Mouse (Mus musculus): ENCODE measurements around the gene Fut1. TPM values are rescaled to one million over a fixed set of nuclear protein-coding genes. Genes with fewer than 3 reads are reported as not detected.
A peak's percentile ranks its signal among the peaks of the same experiment; 100 is the strongest.

The Fut1 gene
- polyA plus RNA-seq, 1 experiment = 0.15 TPM

DNA sequence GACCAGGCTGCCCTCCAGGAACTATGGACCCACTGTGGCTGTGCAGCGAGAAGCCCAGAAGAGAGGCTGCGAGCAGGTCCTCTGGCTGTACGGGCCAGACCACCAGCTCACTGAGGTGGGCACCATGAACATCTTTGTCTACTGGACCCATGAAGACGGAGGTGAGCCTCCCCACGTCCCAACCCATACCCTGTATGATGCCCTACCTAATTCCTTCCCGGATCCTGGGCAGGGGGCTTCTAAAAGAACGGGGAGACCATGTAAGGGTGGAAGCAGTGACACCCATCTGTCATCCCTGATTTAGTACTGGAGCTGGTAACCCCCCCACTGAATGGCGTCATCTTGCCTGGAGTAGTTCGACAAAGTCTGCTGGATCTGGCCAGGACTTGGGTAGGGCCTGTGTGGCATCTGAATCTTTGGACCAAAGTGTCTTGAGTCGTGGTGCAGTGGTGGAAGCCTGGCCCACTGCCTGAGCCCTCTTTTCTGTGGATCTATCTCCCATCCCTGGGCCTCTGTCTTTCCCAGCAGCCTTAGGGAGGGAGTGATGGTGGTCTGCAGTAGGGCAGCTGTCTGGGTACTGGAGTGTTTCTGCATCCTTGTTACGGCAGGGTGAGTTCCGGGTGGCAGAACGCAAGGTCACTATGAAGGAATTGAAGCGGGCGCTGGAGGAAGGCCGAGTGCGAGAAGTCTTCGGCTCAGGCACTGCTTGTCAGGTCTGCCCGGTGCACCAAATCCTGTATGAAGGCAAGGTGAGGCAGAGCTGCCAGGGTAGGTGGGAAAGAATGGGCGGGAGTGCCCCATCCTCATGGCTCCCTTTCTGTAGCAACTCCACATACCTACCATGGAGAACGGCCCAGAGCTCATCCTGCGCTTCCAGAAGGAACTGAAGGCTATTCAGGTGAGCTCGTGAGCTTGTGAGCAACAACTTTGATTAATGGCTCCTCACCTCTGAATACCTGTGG lies 29.2 kb upstream of the Fut1 start:
- no peak overlapping the region for H3K4me3 ChIP-seq (ENCODE audit: insufficient read depth, low read length)
- TF ChIP-seq CTCF (IDR thresholded peaks at IDR 0.05; ENCODE audit: extremely low read depth, insufficient read depth, low read length) (no peak), POLR2A (IDR thresholded peaks at IDR 0.05; ENCODE audit: extremely low read depth, insufficient read depth, low read length) (no peak)
- no peak overlapping the region for H3K27ac ChIP-seq (ENCODE audit: insufficient read depth, low read length)
- no peaks in the 10 kb centered on the region for H3K4me1 ChIP-seq (ENCODE audit: control insufficient read depth, insufficient read depth, low read length)

- H3K27ac ChIP-seq (ENCODE audit: insufficient read depth, low read length) = no peak overlapping the region
- peak; percentile 87 for TF ChIP-seq CTCF (IDR thresholded peaks at IDR 0.05; ENCODE audit: extremely low read depth, insufficient read depth, low read length)
- TF ChIP-seq POLR2A (IDR thresholded peaks at IDR 0.05; ENCODE audit: extremely low read depth, insufficient read depth, low read length) = peak; percentile 76; the same call in 1 of the 2 replicates
- no peaks in the 10 kb centered on the region for H3K4me1 ChIP-seq (ENCODE audit: control insufficient read depth, insufficient read depth, low read length)
These were observed 27.9 kb upstream of the Fut1 start for GRCm38 (mm10) chr7:45589173-45589572.

GRCm38 (mm10) chr7:45589898-45590297 lies 27.2 kb upstream of the Fut1 start:
- TF ChIP-seq CTCF (IDR thresholded peaks at IDR 0.05; ENCODE audit: extremely low read depth, insufficient read depth, low read length) (no peak), POLR2A (IDR thresholded peaks at IDR 0.05; ENCODE audit: extremely low read depth, insufficient read depth, low read length) (no peak)
- no peak overlapping the region for H3K4me3 ChIP-seq (ENCODE audit: insufficient read depth, low read length)
- no peak overlapping the region for H3K27ac ChIP-seq (ENCODE audit: insufficient read depth, low read length)
- no peaks in the 10 kb centered on the region for H3K4me1 ChIP-seq (ENCODE audit: control insufficient read depth, insufficient read depth, low read length)

More at GRCm38 (mm10) chr7:45589173-45589572, 27.9 kb upstream of the Fut1 start:
- peak overlapping the region; percentile 28; the same call in 1 of the 2 replicates for H3K4me3 ChIP-seq (ENCODE audit: insufficient read depth, low read length)

GRCm38 (mm10) chr7:45590874-45591273 lies 26.2 kb upstream of the Fut1 start:
- Histone ChIP-seq H3K27ac (ENCODE audit: insufficient read depth, low read length) (no peak overlapping the region), H3K4me3 (ENCODE audit: insufficient read depth, low read length) (no peak overlapping the region)
- TF ChIP-seq CTCF (IDR thresholded peaks at IDR 0.05; ENCODE audit: extremely low read depth, insufficient read depth, low read length) = no peak
- no peak for TF ChIP-seq POLR2A (IDR thresholded peaks at IDR 0.05; ENCODE audit: extremely low read depth, insufficient read depth, low read length)

GRCm38 (mm10) chr7:45591880-45592279 lies 25.2 kb upstream of the Fut1 start:
- Histone ChIP-seq H3K27ac (ENCODE audit: insufficient read depth, low read length) (no peak overlapping the region), H3K4me1 (ENCODE audit: control insufficient read depth, insufficient read depth, low read length) (no peaks in the 10 kb centered on the region), H3K4me3 (ENCODE audit: insufficient read depth, low read length) (no peak overlapping the region)
- TF ChIP-seq POLR2A (IDR thresholded peaks at IDR 0.05; ENCODE audit: extremely low read depth, insufficient read depth, low read length) (no peak), CTCF (IDR thresholded peaks at IDR 0.05; ENCODE audit: extremely low read depth, insufficient read depth, low read length) (no peak)

More at GRCm38 (mm10) chr7:45590874-45591273, 26.2 kb upstream of the Fut1 start:
- H3K4me1 ChIP-seq (ENCODE audit: control insufficient read depth, insufficient read depth, low read length) = no peaks in the 10 kb centered on the region

DNA sequence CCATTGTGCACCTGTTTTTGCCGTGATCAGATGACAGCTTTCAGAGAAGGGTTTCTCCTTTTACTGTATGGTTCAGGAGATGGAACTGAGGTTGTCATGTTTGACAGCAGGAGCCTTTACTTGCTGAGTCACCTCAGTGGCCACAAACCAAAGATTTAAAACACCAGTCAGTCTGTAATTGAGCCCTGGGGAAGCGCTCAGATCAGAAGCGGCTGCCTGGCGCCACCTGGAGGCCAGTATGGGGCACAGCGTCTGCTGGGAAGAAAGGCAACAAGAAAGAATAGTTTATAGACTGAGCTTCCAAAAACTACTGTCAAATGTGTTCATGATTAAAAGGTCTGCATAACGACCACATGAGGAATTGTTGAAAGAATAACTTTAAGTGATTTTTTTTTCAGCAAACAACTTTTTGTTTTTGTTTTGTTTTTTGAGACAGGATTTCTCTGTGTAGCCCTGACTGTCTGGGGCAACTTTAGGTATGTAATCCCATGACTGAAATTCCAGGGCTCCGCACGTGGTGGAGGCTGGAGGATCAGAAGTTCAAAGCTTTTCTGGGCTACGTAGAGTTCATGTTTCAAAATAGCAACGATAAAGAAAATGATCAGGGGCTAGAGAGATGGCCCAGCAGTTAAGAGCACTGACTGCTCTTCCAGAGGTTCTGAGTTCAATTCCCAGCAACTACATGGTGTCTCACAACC lies 23.8 kb upstream of the Fut1 start:
- Histone ChIP-seq H3K4me1 (ENCODE audit: control insufficient read depth, insufficient read depth, low read length) (no peaks in the 10 kb centered on the region), H3K27ac (ENCODE audit: insufficient read depth, low read length) (no peak overlapping the region), H3K4me3 (ENCODE audit: insufficient read depth, low read length) (no peak overlapping the region)
- TF ChIP-seq POLR2A (IDR thresholded peaks at IDR 0.05; ENCODE audit: extremely low read depth, insufficient read depth, low read length) (no peak), CTCF (IDR thresholded peaks at IDR 0.05; ENCODE audit: extremely low read depth, insufficient read depth, low read length) (peak; percentile 78)

DNA sequence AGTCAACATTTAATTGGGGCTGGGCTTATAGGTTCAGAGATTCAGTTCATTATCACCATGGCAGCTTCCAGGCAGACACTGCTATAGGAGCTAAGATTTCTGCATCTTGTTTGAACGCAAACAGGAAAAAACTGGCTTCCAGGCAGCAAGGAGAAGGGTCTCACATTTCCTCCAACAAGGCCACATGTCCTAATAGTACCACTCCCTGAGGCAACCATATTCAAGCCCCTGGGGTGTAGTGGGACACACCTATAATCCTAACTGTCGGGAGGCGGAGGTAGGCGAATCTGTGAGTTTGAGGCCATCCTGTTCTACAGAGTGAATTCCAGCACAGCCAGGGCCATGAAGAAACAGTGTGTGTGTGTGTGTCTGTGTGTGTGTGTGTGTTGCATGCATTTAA lies 21.9 kb upstream of the Fut1 start:
- Histone ChIP-seq H3K4me1 (ENCODE audit: control insufficient read depth, insufficient read depth, low read length) (no peaks in the 10 kb centered on the region), H3K27ac (ENCODE audit: insufficient read depth, low read length) (no peak overlapping the region), H3K4me3 (ENCODE audit: insufficient read depth, low read length) (no peak overlapping the region)
- TF ChIP-seq POLR2A (IDR thresholded peaks at IDR 0.05; ENCODE audit: extremely low read depth, insufficient read depth, low read length) (no peak), CTCF (IDR thresholded peaks at IDR 0.05; ENCODE audit: extremely low read depth, insufficient read depth, low read length) (no peak)

GRCm38 (mm10) chr7:45596107-45596506 lies 21.0 kb upstream of the Fut1 start:
- H3K4me1 ChIP-seq (ENCODE audit: control insufficient read depth, insufficient read depth, low read length) = no peaks in the 10 kb centered on the region
- no peak overlapping the region for H3K27ac ChIP-seq (ENCODE audit: insufficient read depth, low read length)
- H3K4me3 ChIP-seq (ENCODE audit: insufficient read depth, low read length) = no peak overlapping the region
- TF ChIP-seq POLR2A (IDR thresholded peaks at IDR 0.05; ENCODE audit: extremely low read depth, insufficient read depth, low read length) (no peak), CTCF (IDR thresholded peaks at IDR 0.05; ENCODE audit: extremely low read depth, insufficient read depth, low read length) (no peak)

DNA sequence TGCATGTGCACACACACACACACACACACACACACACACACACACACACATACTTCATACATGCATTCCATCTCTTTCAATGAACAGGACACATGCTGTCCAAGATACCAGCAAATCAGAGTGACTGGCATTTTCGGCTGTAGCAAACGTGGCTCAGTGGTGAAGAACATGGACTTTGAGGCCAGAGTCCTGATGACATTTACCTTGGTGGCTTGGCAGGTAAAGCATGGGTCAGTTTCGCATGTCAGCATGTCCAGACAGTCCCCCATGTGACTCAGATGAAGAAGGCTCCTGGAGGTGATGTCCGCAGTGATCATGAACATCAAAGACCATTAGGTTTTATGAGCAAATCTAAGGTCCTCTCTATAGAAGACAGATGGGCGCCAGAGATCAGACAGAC lies 20.1 kb upstream of the Fut1 start:
- Histone ChIP-seq H3K4me1 (ENCODE audit: control insufficient read depth, insufficient read depth, low read length) (no peaks in the 10 kb centered on the region), H3K27ac (ENCODE audit: insufficient read depth, low read length) (no peak overlapping the region), H3K4me3 (ENCODE audit: insufficient read depth, low read length) (no peak overlapping the region)
- TF ChIP-seq CTCF (IDR thresholded peaks at IDR 0.05; ENCODE audit: extremely low read depth, insufficient read depth, low read length) = no peak
- TF ChIP-seq POLR2A (IDR thresholded peaks at IDR 0.05; ENCODE audit: extremely low read depth, insufficient read depth, low read length) = no peak
